Mouse (Mus musculus) testis, adult 2 months (tissue): Measurements from ENCODE around the gene Map3k20. TPM values are rescaled to one million over a fixed set of nuclear protein-coding genes. Genes with fewer than 3 reads are reported as not detected.

Experiments used
- H3K27ac ChIP-seq: fragments of 200-500 bp; 2 replicates; pipeline ENCODE4 v1.5.1; 2012; ENCODE audit warnings: low read depth, low read length; ENCODE audit not compliant: control insufficient read depth, insufficient read depth
- H3K27me3 ChIP-seq: fragments of 200-500 bp; 2 replicates; pipeline ENCODE4 v1.6.1; 2012; ENCODE audit warnings: mild to moderate bottlenecking, low read length, moderate library complexity; ENCODE audit not compliant: control insufficient read depth, insufficient read depth
- H3K36me3 ChIP-seq: fragments of 200-500 bp; 2 replicates; pipeline ENCODE4 v1.6.1; 2012; ENCODE audit warnings: mild to moderate bottlenecking, low read length; ENCODE audit not compliant: control insufficient read depth, insufficient read depth
- H3K4me1 ChIP-seq: fragments of 200-500 bp; 2 replicates; pipeline ENCODE4 v1.6.1; 2012; ENCODE audit warnings: low read length; ENCODE audit not compliant: control insufficient read depth, insufficient read depth
- H3K4me3 ChIP-seq: fragments of 200-500 bp; 2 replicates; pipeline ENCODE4 v1.5.1; 2012; ENCODE audit warnings: low read depth, mild to moderate bottlenecking, low read length, moderate library complexity, mixed read lengths; ENCODE audit not compliant: control insufficient read depth
- CTCF ChIP-seq: fragments of 200-500 bp; IDR thresholded peaks from 2 replicates; pipeline ENCODE4 v1.5.1; 2012; ENCODE audit warnings: low read depth, mild to moderate bottlenecking, inconsistent platforms, low read length, moderate library complexity; ENCODE audit not compliant: control insufficient read depth, insufficient read depth, insufficient replicate concordance
- POLR2A ChIP-seq: fragments of 200-500 bp; IDR thresholded peaks from 2 replicates; pipeline ENCODE4 v1.6.1; 2012; ENCODE audit warnings: low read depth, mild to moderate bottlenecking, inconsistent platforms, low read length, moderate library complexity; ENCODE audit not compliant: control insufficient read depth
- polyA plus RNA-seq: library from polyadenylated mRNA; depleted of rRNA; stranded (reverse); fragments of >200 nt; gene quantifications from 2 replicates; pipeline ENCODE4 v1.2.3, GENCODE M21; 2012

The Map3k20 gene
- polyA plus RNA-seq, 1 experiment: 2.8 TPM

- no peaks in the 10 kb centered on the region for H3K4me1 ChIP-seq
- no peaks in the 10 kb centered on the region for H3K36me3 ChIP-seq
- TF ChIP-seq POLR2A (no peak), CTCF (no peak)
- no peak overlapping the region for H3K27ac ChIP-seq
- H3K4me3 ChIP-seq: no peak overlapping the region
- no peaks in the 10 kb centered on the region for H3K27me3 ChIP-seq
These were observed 124.5 kb downstream of the Map3k20 start for GRCm38 (mm10) chr2:72409968-72410367.

DNA sequence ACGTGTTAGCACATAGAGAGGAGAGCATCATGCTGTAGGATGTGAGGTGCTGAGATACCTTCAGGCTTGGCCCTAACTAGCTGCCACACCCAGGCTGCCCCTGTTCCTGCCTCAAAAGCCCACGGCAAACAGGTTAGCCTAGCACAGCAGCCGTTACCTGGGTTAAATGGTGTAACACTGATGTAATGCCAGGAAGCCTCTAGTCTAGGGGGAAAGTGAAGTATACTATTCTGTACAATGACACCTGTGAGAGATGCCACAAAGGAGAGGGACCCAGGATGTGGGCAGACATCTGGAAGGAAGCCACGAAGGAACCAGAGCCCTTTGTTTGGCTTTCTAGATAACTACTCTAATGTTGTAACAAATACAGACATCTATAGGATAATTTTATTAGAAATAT, 126.8 kb downstream of the Map3k20 start:
- Histone ChIP-seq H3K27ac (no peak overlapping the region), H3K4me1 (no peaks in the 10 kb centered on the region), H3K36me3 (no peaks in the 10 kb centered on the region), H3K27me3 (no peaks in the 10 kb centered on the region), H3K4me3 (no peak overlapping the region)
- TF ChIP-seq CTCF (no peak), POLR2A (no peak)

DNA sequence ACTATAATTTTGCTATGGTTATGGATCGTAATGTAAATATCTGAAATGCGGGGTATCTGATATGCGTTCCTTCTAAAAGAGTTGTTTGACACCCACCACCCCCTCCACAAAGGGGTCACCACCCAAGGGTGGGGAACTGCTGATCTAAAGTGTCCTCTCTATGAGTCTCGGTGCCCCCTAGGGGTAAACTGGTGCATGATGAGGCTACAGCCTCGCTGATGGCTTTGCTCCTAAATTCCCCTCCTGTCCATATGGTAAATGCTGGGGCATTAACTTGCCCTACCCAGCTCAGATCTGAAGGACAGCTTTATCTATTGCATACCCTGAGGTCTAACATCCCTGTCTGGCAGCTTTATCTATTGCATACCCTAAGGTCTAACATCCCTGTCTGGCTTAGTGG, 130.0 kb downstream of the Map3k20 start:
- no peak overlapping the region for H3K4me3 ChIP-seq
- H3K36me3 ChIP-seq: no peaks in the 10 kb centered on the region
- H3K4me1 ChIP-seq: no peaks in the 10 kb centered on the region
- H3K27me3 ChIP-seq: no peaks in the 10 kb centered on the region
- no peak overlapping the region for H3K27ac ChIP-seq
- TF ChIP-seq CTCF (0 out of 2 replicates have a peak, but pooled peaks have one; percentile 13), POLR2A (no peak)

- Histone ChIP-seq H3K36me3 (no peaks in the 10 kb centered on the region), H3K4me3 (no peak overlapping the region), H3K27ac (no peak overlapping the region), H3K4me1 (no peaks in the 10 kb centered on the region), H3K27me3 (no peaks in the 10 kb centered on the region)
- TF ChIP-seq POLR2A (no peak), CTCF (no peak)
These were observed 131.0 kb downstream of the Map3k20 start for GRCm38 (mm10) chr2:72416095-72417080.

DNA sequence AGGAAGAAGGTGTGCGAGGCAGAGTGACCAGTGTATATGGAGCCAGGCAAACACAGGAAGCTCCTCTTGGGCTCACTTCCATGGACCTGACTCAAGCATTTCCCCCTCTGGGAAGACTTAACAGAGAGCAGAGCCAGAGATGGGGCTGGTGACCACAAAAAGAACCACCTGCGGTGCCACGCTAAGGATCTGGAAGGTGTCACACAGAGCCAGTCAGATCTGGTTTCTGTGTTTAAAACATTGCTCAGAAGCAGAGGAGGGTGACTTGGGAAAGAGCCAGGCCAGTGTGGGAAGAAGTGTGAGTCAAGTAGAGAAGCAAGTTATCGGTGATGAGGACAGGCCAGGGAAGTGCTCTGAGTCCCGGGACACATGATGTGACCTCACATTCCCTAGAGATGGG, 135.1 kb downstream of the Map3k20 start:
- no peaks in the 10 kb centered on the region for H3K36me3 ChIP-seq
- H3K4me3 ChIP-seq: no peak overlapping the region
- TF ChIP-seq POLR2A: no peak
- no peak for TF ChIP-seq CTCF
- H3K27me3 ChIP-seq: no peaks in the 10 kb centered on the region
- no peaks in the 10 kb centered on the region for H3K4me1 ChIP-seq
- no peak overlapping the region for H3K27ac ChIP-seq

DNA sequence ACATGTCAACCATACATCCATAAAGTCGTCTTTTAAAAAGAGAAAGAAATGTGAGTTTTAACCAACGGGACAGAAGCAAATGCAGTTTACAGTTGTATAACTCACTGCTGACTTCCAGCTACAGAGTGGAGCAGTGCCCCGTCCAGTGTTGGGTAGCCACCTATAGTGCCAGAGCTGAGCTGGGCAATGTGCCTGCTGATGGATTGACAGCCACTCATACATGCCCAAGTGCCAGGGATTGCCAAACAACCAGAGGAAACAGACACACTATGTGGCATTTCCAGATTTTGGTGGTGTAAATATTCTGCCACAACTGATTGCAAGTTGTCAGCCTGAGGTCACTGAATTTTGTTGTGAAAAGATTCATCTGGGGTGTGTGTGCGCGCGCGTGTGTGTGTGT, 139.2 kb downstream of the Map3k20 start:
- Histone ChIP-seq H3K27me3 (no peaks in the 10 kb centered on the region), H3K27ac (no peak overlapping the region), H3K4me3 (no peak overlapping the region), H3K36me3 (no peaks in the 10 kb centered on the region), H3K4me1 (no peaks in the 10 kb centered on the region)
- TF ChIP-seq CTCF (no peak), POLR2A (no peak)

DNA sequence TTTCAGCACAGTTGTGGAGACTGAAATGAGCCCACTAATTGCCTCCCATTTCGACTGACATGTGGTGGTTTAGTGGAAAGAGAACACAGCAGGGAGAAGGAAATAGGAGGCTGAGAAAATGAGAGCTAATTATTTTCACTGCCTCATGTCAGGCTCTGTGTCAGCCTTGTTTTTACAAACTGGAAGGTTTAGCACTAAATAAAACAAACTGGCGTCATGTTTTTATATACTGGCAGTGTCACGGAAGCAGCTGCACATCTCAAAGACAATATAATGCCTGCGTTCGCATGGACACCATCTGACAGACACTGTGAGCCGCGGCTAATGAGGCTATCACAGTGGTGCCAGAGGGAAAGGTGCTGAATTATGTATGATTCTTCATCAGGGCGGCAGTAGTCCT, 141.3 kb downstream of the Map3k20 start:
- TF ChIP-seq POLR2A: no peak
- no peak for TF ChIP-seq CTCF
- no peak overlapping the region for H3K27ac ChIP-seq

GRCm38 (mm10) chr2:72427288-72427687, 141.9 kb downstream of the Map3k20 start:
- no peaks in the 10 kb centered on the region for H3K36me3 ChIP-seq
- H3K27me3 ChIP-seq: no peaks in the 10 kb centered on the region
- TF ChIP-seq CTCF (no peak), POLR2A (no peak)
- H3K4me3 ChIP-seq: no peak overlapping the region
- no peak overlapping the region for H3K27ac ChIP-seq
- no peaks in the 10 kb centered on the region for H3K4me1 ChIP-seq

More for the DNA sequence above, 141.3 kb downstream of the Map3k20 start:
- no peaks in the 10 kb centered on the region for H3K36me3 ChIP-seq
- no peaks in the 10 kb centered on the region for H3K27me3 ChIP-seq
- no peaks in the 10 kb centered on the region for H3K4me1 ChIP-seq
- H3K4me3 ChIP-seq: no peak overlapping the region
